Mouse (Mus musculus) spleen, postnatal 0 days (tissue): ENCODE results near the gene Dpp4. TPM values are rescaled to one million over a fixed set of nuclear protein-coding genes. Genes with fewer than 3 reads are reported as not detected.

Source experiments
- polyA plus RNA-seq: library from polyadenylated mRNA; unstranded; fragments of >200 nt; fragmentation: Nextera tagmentation; extraction: Ambion mirVana; gene quantifications from 2 replicates; pipeline ENCODE4 v1.2.1, GENCODE M21; 2015

The Dpp4 gene
- 4.5 and 7.3 TPM in 2 replicates for polyA plus RNA-seq

DNA sequence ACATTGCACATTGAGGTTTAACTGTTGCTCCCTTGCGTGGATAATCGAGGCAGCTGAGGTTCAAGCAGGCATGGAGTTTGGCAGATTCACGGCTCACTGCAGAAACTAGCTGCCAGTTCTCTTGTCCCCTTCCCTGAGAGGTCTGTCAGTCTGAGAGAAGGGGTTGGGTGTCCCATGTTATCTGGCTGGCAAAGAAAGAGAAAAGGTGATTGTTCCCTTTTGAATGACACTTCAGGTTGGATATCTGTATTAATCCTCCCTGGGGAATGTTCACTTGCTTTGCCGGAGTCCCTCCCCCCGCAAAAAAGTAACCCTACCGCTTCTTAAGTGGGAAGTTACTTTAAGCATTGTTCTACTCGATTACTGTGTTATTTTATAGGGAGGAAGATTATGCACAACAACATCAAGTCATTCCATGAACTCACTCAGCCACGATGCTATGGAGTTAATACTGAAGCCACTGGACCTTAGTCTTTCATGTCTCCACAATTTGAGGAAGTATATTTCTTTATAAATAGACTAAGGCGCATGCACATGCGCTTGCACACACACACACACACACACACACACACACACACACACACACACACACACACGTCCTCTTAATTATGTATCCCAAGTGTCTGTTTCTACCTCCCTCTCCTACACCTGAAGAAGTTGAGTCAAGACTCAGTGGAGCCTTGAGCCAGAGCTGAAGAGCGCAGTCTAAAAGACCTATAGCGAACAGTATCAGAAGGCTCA is at the start of gene Dpp4:
Dpp4 (minus strand) TSS at position 151 of the 741 bp plus-strand sequence.

Other genes starting within 250 kb of the Dpp4 start
- 0.90 and 1.4 TPM in 2 replicates for gene Gcg, start 71.4 kb upstream of the Dpp4 start, polyA plus RNA-seq
- 0.26 and 0.74 TPM in 2 replicates for gene Fap, start 161.8 kb upstream of the Dpp4 start, polyA plus RNA-seq
- 8.0 TPM in 2 replicates for gene Ifih1, start 234.0 kb upstream of the Dpp4 start, polyA plus RNA-seq